ENCODE assay signal across 12 mouse cellular contexts in the genomic region with DNA sequence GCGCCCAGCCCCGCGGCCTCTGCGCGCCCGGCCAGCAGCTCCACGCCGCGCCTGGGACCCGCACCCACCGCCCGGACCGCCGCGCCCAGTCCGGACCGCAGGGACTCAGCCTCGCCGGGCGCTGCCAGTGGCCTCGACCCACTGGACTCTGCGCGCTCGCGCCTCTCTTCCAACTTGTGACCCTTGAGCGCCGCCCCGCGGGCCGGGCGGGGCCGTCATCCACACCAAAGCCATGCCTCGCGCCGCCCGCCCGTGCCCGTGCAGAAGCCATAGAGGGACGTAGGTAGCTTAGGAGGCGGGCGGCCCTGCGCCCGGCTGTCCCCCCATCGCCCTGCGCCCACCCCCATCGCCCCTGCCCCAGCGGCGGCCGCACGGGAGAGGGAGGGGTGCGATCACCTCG. TPM values are rescaled to one million over a fixed set of nuclear protein-coding genes. Genes with fewer than 3 reads are reported as not detected.
DNase-seq lines count a peak whose midpoint lies in the region; ATAC-seq lines count a peak whose summit lies in the region.
"Had no signal": no experiment of that assay in that cellular context is flagged by ENCODE, and none has a peak within 500 bp of the region (broad histone marks: within the 10 kb centered on the region; RNA-seq: fewer than 3 reads in every experiment).

No protein-coding gene starts in this region.

- no peak for ATAC-seq in hindbrain, embryonic 11.5 days (ENCODE audit: low FRiP score)
- ATAC-seq in hindbrain, embryonic 14.5 days (ENCODE audit: low FRiP score): no peak

- H3K36me3 ChIP-seq in hindbrain, embryonic 11.5 days (ENCODE audit: control insufficient read depth, insufficient read depth, low read length): peaks cover 32% of the 10 kb centered on the region
- peaks cover 72% of the 10 kb centered on the region for H3K36me3 ChIP-seq in hindbrain, embryonic 14.5 days (replicated peaks; ENCODE audit: control insufficient read depth, insufficient read depth)

- peak; percentile 40 for DNase-seq in adrenal gland, postnatal 10 days
- no peak for DNase-seq in adrenal gland, adult 8-10 months
- DNase-seq in hindbrain, embryonic 11.5 days (ENCODE audit: low spot score): peak; percentile 37
- DNase-seq in hindbrain, embryonic 14.5 days (ENCODE audit: low spot score): no peak
- DNase-seq in retina, postnatal 1 day: peak; percentile 39
- DNase-seq in retina, embryonic 14.5 days (ENCODE audit: low spot score): no peak
- DNase-seq in thymus, postnatal 25 days: no peak
- no peak for DNase-seq in urinary bladder, postnatal 25 days (ENCODE audit: low spot score)
- DNase-seq: cerebellum, adult 11 months; heart, postnatal 14 days had no signal

- H3K4me3 ChIP-seq in hindbrain, embryonic 11.5 days (ENCODE audit: low read depth, low read length): no peak overlapping the region
- no peak overlapping the region for H3K4me3 ChIP-seq in hindbrain, embryonic 14.5 days (replicated peaks; ENCODE audit: low read length)

- no peak overlapping the region for H3K4me2 ChIP-seq in hindbrain, embryonic 11.5 days (replicated peaks; ENCODE audit: low read depth, low read length)
- H3K4me2 ChIP-seq in hindbrain, embryonic 14.5 days (replicated peaks): no peak overlapping the region

- no peaks in the 10 kb centered on the region for H3K9me3 ChIP-seq in hindbrain, embryonic 11.5 days (ENCODE audit: control insufficient read depth, low read length)
- peaks cover 45% of the 10 kb centered on the region for H3K9me3 ChIP-seq in hindbrain, embryonic 14.5 days (ENCODE audit: control insufficient read depth, low read length)

- peaks cover 7% of the 10 kb centered on the region for H3K27me3 ChIP-seq in hindbrain, embryonic 11.5 days (ENCODE audit: control insufficient read depth, insufficient read depth, low read length)
- 0 out of 2 replicates have a peak, but pooled peaks cover 4% of the 10 kb centered on the region for H3K27me3 ChIP-seq in hindbrain, embryonic 14.5 days (ENCODE audit: control insufficient read depth, insufficient read depth, low read length)

- 20% methylated on average over 30 of the region's 52 CpGs for WGBS in hindbrain, embryonic 11.5 days
- WGBS in hindbrain, embryonic 14.5 days: 35% methylated on average over 40 of the region's 52 CpGs

- no peaks in the 10 kb centered on the region for H3K4me1 ChIP-seq in hindbrain, embryonic 11.5 days (replicated peaks; ENCODE audit: control insufficient read depth, insufficient read depth, low read length)
- no peaks in the 10 kb centered on the region for H3K4me1 ChIP-seq in hindbrain, embryonic 14.5 days (replicated peaks; ENCODE audit: control insufficient read depth, insufficient read depth, low read length)

- no peak overlapping the region for H3K9ac ChIP-seq in hindbrain, embryonic 11.5 days (ENCODE audit: low read depth, low read length)
- H3K9ac ChIP-seq in hindbrain, embryonic 14.5 days: no peak overlapping the region

- H3K27ac ChIP-seq in hindbrain, embryonic 11.5 days (ENCODE audit: low read depth, low read length): no peak overlapping the region
- H3K27ac ChIP-seq in hindbrain, embryonic 14.5 days: no peak overlapping the region
- H3K27ac ChIP-seq: macrophage had no signal

RNA-seq across cellular contexts. Expression of gene Polrmt, which starts 11.0 kb away (rescaled TPM):
- total RNA-seq in adrenal gland, postnatal 10 days (2021): 10 to 100 TPM; 60.1 to 69.8 TPM
- total RNA-seq in adrenal gland, adult 8-10 months (2022): 10 to 100 TPM; 58.5 to 79.0 (median 70.8) TPM
- polyA plus RNA-seq in hindbrain, embryonic 11.5 days (2014; fragmentation: Nextera tagmentation; extraction: Ambion mirVana): 23.5 and 26.8 TPM in 2 replicates
- 32.8 and 36.5 TPM in 2 replicates for polyA plus RNA-seq in hindbrain, embryonic 14.5 days (2014; fragmentation: Nextera tagmentation; extraction: Ambion mirVana)

RNA-seq across cellular contexts. Expression of gene Hcn2, which starts 18.9 kb away (rescaled TPM):
- 1 to 10 TPM; 7.2 to 8.7 TPM for total RNA-seq in adrenal gland, postnatal 10 days (2021)
- total RNA-seq in adrenal gland, adult 8-10 months (2022): 10 to 100 TPM in 2 of 4 experiments, 1 to 10 TPM in 2; 8.1 to 10.9 (median 10.3) TPM
- polyA plus RNA-seq in hindbrain, embryonic 11.5 days (2014; fragmentation: Nextera tagmentation; extraction: Ambion mirVana): 0.15 and 0.20 TPM in 2 replicates
- 2.9 and 4.3 TPM in 2 replicates for polyA plus RNA-seq in hindbrain, embryonic 14.5 days (2014; fragmentation: Nextera tagmentation; extraction: Ambion mirVana)

RNA-seq across cellular contexts. Expression of gene Fgf22, which starts 19.5 kb away (rescaled TPM):
- total RNA-seq in adrenal gland, postnatal 10 days (2021): not detected
- total RNA-seq in adrenal gland, adult 8-10 months (2022): 1 to 10 TPM in 2 of 4 experiments, under 1 TPM in 1, not detected in 1; 0.38 to 1.2 (median 1.1) TPM
- 0.18 and 0.48 TPM in 2 replicates for polyA plus RNA-seq in hindbrain, embryonic 11.5 days (2014; fragmentation: Nextera tagmentation; extraction: Ambion mirVana)
- polyA plus RNA-seq in hindbrain, embryonic 14.5 days (2014; fragmentation: Nextera tagmentation; extraction: Ambion mirVana): 1.4 and 1.6 TPM in 2 replicates
- total RNA-seq: heart, postnatal 14 days had no signal
- polyA plus RNA-seq: macrophage; spleen, adult 2 months had no signal

RNA-seq across cellular contexts. Expression of gene Bsg, which starts 31.1 kb away (rescaled TPM):
- total RNA-seq in adrenal gland, postnatal 10 days (2021): 100 to 1,000 TPM; 662 to 732 TPM
- total RNA-seq in adrenal gland, adult 8-10 months (2022): 100 to 1,000 TPM; 578 to 598 (median 581) TPM
- 595 and 605 TPM in 2 replicates for polyA plus RNA-seq in hindbrain, embryonic 11.5 days (2014; fragmentation: Nextera tagmentation; extraction: Ambion mirVana)
- polyA plus RNA-seq in hindbrain, embryonic 14.5 days (2014; fragmentation: Nextera tagmentation; extraction: Ambion mirVana): 930 and 976 TPM in 2 replicates

RNA-seq across cellular contexts. Expression of gene Rnf126, which starts 31.4 kb away (rescaled TPM):
- total RNA-seq in adrenal gland, postnatal 10 days (2021): 10 to 100 TPM; 50.8 to 55.1 TPM
- total RNA-seq in adrenal gland, adult 8-10 months (2022): 10 to 100 TPM; 45.2 to 61.9 (median 50.8) TPM
- polyA plus RNA-seq in hindbrain, embryonic 11.5 days (2014; fragmentation: Nextera tagmentation; extraction: Ambion mirVana): 79.4 and 80.5 TPM in 2 replicates
- polyA plus RNA-seq in hindbrain, embryonic 14.5 days (2014; fragmentation: Nextera tagmentation; extraction: Ambion mirVana): 92.8 and 96.7 TPM in 2 replicates

Comparison
In these comparisons a context has a peak if more than half of its experiments do, and no peak if none do; other contexts are left out.
1. DNase-seq: peak in adrenal gland, postnatal 10 days (single experiment), hindbrain, embryonic 11.5 days (single experiment) and retina, postnatal 1 day (single experiment); none in adrenal gland, adult 8-10 months (single experiment), hindbrain, embryonic 14.5 days (single experiment), retina, embryonic 14.5 days (single experiment), thymus, postnatal 25 days (single experiment) and urinary bladder, postnatal 25 days (single experiment).